Mouse (Mus musculus) inflammation-experienced regulatory T-cells (primary cell): ENCODE results near the gene Plcd1. TPM values are rescaled to one million over a fixed set of nuclear protein-coding genes. Genes with fewer than 3 reads are reported as not detected.

ENCODE experiments used
- polyA plus RNA-seq, 2 experiments: library from polyadenylated mRNA; unstranded; fragments of 100-300 nt; shearing (Covaris generic); gene quantifications; one replicate each; pipeline ENCODE4 v1.2.1; 2017

Gene Plcd1
- 10 to 100 TPM in 1 of 2 experiments, 1 to 10 TPM in 1; 5.6 to 10.4 TPM for polyA plus RNA-seq

GRCm38 (mm10) chr9:119093419-119094295 is at the start of gene Plcd1:
Gene Plcd1 (minus strand): TSS chr9:119093502.

GRCm38 (mm10) chr9:119101992-119102782 is 8.9 kb upstream of the Plcd1 start, which contains the start of gene Dlec1:
Gene Dlec1 (plus strand): TSS chr9:119102478.

DNA sequence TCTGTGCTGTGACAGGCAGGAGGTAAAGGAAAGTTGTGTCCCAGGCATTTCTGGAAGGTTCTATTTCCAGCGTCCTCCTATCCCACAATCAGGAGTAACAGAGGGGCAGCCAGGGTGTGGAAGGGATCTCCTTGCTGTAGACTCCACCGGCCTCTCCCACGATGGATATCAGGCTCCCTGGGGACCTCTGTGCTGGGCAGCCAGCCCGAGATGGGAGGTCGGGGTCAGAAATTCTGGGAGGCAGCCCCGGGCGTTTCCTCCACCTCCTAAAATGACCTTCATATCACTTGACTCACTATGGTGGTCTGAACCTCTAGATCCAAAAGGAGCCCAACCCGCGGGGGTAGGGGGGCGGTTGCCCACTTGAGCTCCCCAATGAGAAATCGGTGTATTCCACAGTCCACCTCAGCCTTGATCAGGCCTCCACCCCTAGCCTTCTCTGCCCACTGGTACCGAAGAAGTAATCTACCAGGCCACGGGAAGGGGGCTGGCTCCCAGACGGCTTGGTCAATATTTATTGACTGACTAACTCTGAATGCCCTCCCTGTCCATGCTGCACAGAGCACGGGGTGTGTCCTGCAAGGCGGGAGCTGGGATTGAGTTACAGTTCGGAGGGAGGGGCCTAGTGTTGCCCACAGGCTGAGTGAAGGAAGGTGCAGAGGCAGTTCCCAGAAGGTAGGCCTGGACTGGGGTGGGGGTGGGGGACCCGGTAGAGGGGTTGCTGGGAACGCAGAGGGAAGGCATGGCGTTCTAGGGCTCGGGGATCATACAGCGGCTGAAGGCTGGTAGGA is 41.0 kb downstream of the Plcd1 start, which contains the start of gene Vill:
Vill (plus strand) TSS at position 625 of the 791 bp plus-strand sequence.

Other genes with a start within 250 kb of the Plcd1 start
- 1 to 10 TPM; 1.6 to 5.0 TPM for gene Ctdspl, start 167.0 kb downstream of the Plcd1 start, polyA plus RNA-seq
- gene Vill, start 40.7 kb downstream of the Plcd1 start, polyA plus RNA-seq, result 10 to 100 TPM in 1 of 2 experiments, 1 to 10 TPM in 1; 7.1 to 28.8 TPM
- 1 to 10 TPM in 1 of 2 experiments, under 1 TPM in 1; 0.70 to 1.2 TPM for gene Dlec1, start 9.0 kb upstream of the Plcd1 start, polyA plus RNA-seq
- gene Acaa1b, start 63.6 kb upstream of the Plcd1 start, polyA plus RNA-seq, result 1 to 10 TPM in 1 of 2 experiments, under 1 TPM in 1; 0.17 to 1.1 TPM
- gene Gm47289, start 65.7 kb upstream of the Plcd1 start, polyA plus RNA-seq, result under 1 TPM in 1 of 2 experiments, not detected in 1; 0.15 TPM
- gene Slc22a13, start 115.6 kb upstream of the Plcd1 start, polyA plus RNA-seq, result 1 to 10 TPM in 1 of 2 experiments, under 1 TPM in 1; 0.52 to 1.2 TPM
- gene Oxsr1, start 228.9 kb upstream of the Plcd1 start, polyA plus RNA-seq, result 10 to 100 TPM; 20.7 to 21.4 TPM
- 100 to 1,000 TPM; 113 to 124 TPM for gene Acaa1a, start 246.2 kb upstream of the Plcd1 start, polyA plus RNA-seq
- gene Myd88, start 247.9 kb upstream of the Plcd1 start, polyA plus RNA-seq, result 10 to 100 TPM; 79.6 to 99.8 TPM